Mouse (Mus musculus) CD8-positive naive resting alpha-beta T cell, adult 2 months (primary cell): ENCODE measurements around the gene Ceacam10.
"Not testable (repeated sequence)": the region's sequence is repeated elsewhere in the genome, so short reads cannot be mapped to it uniquely, and the experiment has no call there.

Source experiments
- DNase-seq, 2 experiments: peaks; one replicate each; pipeline ENCODE4 v3.0.0; 2022; ENCODE audit warnings: low read depth in 2 of 2, low spot score in 2 of 2

Gene Ceacam10

GRCm38 (mm10) chr7:24776918-24777317, at the start of gene Ceacam10:
Ceacam10 (plus strand) TSS chr7:24777206.
- not testable (repeated sequence) for DNase-seq

- DNase-seq = no peak
Measured at GRCm38 (mm10) chr7:24735970-24736670, 40.9 kb upstream of the Ceacam10 start.

GRCm38 (mm10) chr7:24750695-24751094, 26.3 kb upstream of the Ceacam10 start:
- no peak for DNase-seq

DNA sequence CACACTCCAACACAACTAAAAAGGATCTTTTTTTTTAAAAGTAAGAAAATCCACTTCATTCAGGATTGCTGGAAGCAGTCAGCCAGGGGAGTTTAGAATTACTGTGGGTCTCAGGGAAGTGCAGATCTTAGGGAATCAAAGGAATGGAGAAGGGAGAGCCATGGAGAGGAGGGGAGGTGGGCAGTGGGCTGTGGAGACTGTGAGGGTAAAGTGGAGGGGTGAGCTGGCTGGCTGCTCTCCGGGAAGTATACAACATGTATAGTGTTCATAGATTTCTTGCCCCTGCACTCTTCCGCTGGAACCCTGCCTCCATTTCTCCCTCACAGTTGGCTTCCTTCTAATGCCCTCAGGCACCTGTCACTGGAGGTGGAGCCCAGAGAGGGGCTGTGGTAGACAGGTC, 25.4 kb upstream of the Ceacam10 start:
- no peak for DNase-seq

DNA sequence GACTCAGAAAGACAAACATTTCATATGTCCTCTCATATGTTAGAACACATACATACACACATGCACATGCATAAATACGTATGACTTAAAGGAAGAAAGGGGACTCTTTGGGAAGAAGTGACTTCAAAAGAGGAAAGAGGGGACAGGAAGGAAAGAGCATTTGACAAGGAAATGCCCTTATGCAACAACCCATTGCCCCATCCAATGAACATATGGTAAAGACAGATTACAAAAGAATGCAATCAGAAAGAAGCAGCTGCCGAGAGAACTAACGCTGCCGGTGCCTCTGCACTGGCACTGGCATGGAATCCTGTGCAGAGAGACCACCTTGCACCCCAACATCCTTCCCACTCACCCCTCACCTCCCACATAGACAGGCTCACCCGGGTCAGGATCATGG, 23.5 kb upstream of the Ceacam10 start:
- DNase-seq = no peak

- DNase-seq = no peak
Measured at GRCm38 (mm10) chr7:24758520-24758919, 18.5 kb upstream of the Ceacam10 start.

- DNase-seq = no peak
Measured at GRCm38 (mm10) chr7:24760211-24760610, 16.8 kb upstream of the Ceacam10 start, which contains the start of gene Cd177. Cd177 (minus strand) TSS chr7:24760311.

- DNase-seq = no peak
Measured at GRCm38 (mm10) chr7:24761161-24761560, 15.8 kb upstream of the Ceacam10 start.

DNA sequence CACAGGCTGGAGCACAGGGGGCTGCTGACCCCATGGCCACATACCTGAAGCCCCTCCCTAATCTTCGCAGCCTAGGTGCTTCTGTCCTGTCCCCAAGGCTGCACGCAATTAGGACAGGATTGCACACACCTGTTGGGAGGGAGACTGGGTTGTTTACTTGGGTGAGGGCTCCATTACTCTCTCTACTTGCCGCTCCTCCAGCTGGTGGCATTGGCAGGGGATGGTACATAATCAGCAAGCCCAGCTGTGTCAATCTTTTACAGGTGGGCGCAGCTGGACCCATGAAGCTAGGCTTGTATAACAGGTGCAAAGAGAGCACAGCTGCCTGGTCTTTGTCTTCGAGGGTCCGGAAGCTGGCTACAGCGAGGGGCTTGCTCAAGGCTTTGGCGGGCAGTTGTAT, 14.4 kb upstream of the Ceacam10 start:
- DNase-seq = no peak

DNA sequence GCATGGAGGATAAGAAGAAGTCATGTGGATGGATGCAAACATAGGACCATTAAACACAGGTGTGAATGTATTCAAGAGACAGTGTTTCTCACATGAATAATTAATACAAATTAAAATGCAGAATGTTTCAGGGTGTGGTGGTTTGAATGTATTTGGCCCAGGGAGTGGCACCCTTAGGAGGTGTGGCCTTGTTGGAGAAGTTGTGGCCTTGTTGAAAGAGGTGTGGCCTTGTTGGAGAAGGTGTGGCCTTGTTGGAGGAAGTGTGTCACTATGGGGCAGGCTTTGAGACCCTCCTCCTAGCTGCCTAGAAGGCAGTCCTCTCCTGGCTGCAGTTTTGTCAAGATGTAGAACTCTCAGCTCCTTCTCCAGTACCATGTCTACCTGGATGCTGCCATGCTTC, 5.6 kb upstream of the Ceacam10 start:
- no peak for DNase-seq

DNA sequence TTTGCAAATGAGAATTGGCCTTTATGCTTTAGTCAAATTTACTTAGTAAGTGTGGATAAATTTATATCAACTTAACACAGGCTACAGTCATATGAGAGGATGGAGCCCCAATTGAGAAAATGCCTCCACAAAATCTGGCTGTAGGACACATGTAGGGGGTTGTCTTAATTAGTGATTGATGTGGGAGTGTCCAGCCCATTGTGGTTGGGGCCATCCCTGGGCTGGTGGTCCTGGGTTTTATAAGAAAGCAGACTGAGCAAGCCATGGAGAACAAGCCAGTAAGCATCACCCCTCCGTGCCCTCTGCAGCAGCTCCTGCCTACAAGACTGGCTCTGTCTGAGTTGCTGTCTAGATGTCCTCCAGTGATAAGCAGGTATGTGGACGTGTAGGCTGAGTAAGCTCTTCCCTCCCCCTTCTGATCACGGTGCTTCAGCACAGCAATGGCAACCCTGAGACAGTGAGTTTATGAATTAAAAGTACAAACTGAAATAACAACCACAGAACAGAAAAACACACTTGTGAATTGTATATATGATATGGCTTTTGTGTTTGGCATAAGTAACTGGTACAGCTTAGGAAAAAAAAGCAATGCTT, 3.0 kb upstream of the Ceacam10 start:
- DNase-seq = no peak

DNA sequence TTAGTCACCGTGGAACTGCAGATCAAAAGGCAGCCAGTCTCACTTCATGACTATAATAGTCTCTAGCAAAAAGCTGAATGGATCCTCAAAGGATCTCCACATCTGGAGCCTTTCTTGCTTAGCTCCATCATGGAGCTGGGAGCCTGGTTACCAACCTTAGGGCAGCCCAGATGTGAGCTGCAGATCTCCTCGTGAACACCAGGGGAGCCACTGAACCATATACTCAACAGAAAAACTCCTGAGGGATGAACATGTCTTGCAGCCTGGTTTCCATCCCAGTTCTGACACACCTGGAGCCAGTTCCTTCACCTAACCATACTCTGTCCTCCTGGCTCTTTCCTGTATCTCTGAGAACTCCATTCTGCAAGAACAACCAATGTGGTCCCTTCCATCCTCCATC, 861 bp upstream of the Ceacam10 start:
- DNase-seq = no peak

DNA sequence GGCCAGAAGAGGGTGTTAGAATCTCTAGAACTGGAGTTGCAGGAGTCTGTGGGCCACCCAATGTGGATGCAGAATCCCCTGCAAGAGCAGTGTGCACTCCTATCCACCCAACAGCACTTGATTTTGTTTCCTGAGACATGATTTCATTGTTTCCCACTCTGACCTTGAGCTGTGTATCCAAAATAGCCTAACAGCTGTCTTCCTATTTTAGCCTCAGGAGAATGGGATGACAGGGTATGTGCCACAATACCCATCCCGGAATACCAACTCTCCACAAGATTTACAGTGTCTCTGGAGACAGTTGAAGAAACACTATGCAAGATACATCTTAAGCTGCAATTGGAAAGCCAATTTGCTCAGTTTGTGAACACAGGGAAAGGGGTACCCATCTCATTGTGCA, 20.9 kb downstream of the Ceacam10 start:
- no peak for DNase-seq

DNA sequence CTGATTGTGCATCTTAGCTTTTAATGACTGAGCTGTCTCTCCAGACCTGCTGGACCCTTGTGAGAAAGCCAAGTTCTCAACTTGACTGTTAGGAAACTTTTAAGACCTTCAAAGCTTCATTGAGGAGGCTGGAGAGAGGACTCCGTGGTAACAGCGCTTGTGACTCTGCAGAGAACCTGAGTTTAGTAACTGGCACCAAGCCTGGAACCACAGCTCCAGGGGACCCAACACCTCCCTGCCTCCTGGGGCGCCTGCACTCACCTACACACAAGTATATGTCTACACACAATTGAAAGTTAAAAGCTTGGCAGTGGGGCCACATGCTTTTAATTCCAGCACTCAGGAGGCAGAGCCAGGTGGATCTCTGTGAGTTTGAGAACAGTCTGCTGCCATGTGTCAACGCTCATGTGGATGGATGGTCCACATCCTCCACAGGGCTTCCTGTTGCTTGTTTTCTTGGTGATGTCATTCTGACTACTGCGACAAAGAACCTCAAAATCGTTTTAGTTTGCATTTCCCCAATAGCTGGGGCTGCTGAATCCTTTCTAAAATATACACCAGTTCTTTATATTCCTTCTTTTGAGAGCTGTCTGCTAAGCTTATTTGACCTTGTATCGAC, 25.3 kb downstream of the Ceacam10 start:
- DNase-seq = no peak

GRCm38 (mm10) chr7:24804826-24805225, 27.8 kb downstream of the Ceacam10 start:
- DNase-seq = no peak

- DNase-seq = no peak
Measured at GRCm38 (mm10) chr7:24809041-24809440, 32.0 kb downstream of the Ceacam10 start.

DNA sequence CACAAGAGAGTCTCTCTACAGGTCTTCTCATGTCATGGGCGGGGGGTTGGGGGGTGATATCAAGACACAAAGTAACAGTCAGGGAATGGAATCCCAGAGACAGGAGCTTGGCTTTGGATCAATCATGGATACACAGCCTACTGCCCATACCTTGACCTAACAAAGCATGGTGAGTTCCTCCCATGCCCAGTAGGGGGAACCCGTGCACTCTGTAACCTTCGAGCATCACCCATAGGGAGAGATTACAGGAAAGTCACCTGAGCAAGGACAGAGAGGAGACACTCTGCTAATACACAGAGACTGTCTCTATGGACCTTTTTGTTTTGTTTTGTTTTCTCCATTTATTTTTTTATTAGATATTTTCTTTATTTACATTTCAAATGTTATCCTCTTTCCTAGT, 40.5 kb downstream of the Ceacam10 start:
- peak; percentile 77 to 83 for DNase-seq

DNA sequence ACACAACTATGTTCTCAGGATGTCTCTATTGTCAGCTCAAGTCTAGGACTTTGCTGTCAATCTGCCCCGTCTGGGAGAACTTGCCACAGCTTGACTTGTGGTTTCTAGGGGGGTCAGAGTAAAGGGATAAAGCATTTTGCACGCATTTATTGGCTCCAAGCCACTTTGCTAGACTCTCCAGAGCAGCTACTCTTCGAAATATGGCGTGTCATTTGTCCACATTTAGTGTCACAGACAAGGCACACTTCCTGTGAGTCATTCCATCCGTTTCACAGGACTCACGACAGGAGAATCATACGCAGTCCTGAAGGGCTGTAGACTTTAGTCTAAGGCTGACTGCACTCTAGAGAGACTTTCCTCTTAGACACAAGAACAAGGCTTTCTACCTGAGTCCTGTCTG, 47.4 kb downstream of the Ceacam10 start:
- DNase-seq = no peak

DNA sequence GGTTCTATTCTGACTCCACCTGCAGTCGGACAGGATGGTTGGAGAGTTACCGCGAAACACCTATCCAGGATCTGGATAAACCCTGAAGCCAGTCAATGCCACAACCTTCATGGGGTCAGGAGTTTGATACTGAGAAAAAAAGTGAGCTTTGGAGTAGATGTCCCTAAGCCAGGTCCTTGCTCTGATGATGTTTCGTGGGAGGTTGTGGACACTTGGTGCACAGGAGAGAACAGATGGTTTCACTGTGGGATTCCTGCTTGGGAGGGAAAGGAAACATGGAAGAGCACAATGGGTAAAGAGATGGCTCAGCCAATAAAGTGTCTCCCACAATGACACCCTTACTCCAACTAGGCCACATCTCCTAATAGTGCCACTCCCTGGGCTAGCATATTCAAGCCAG, 50.2 kb downstream of the Ceacam10 start:
- no peak for DNase-seq
